Mouse (Mus musculus): ENCODE measurements around the gene Gpr87. TPM values are rescaled to one million over a fixed set of nuclear protein-coding genes. Genes with fewer than 3 reads are reported as not detected.

Gene Gpr87
- not detected in 2 replicates for polyA plus RNA-seq (2021; fragmentation: Nextera tagmentation)
- long read RNA-seq, experiment 1, result 0 reads
- long read RNA-seq, experiment 2, result 0 reads

GRCm38 (mm10) chr3:59194938-59195337 is at the start of gene Gpr87:
Gpr87 (minus strand) TSS chr3:59195104.

GRCm38 (mm10) chr3:59210727-59211126 is 15.8 kb upstream of the Gpr87 start, which contains the start of gene P2ry13:
P2ry13 (minus strand) TSS chr3:59210882.

GRCm38 (mm10) chr3:59153424-59153823 is 41.5 kb downstream of the Gpr87 start, which contains the start of gene P2ry14:
P2ry14 (minus strand) TSS chr3:59153618.

Other genes with a start within 250 kb of the Gpr87 start
- 2.9 and 5.0 TPM in 2 replicates for gene Med12l, start 189.3 kb downstream of the Gpr87 start, polyA plus RNA-seq (2021; fragmentation: Nextera tagmentation)
- 0.08 TPM in 1 of 2 replicates, not detected in the other for gene Gpr171, start 93.3 kb downstream of the Gpr87 start, polyA plus RNA-seq (2021; fragmentation: Nextera tagmentation)
- gene P2ry14, start 41.5 kb downstream of the Gpr87 start, polyA plus RNA-seq (2021; fragmentation: Nextera tagmentation), result 1.9 and 2.3 TPM in 2 replicates
- gene P2ry13, start 15.8 kb upstream of the Gpr87 start, polyA plus RNA-seq (2021; fragmentation: Nextera tagmentation), result 3.2 and 4.7 TPM in 2 replicates
- gene P2ry12, start 67.8 kb upstream of the Gpr87 start, polyA plus RNA-seq (2021; fragmentation: Nextera tagmentation), result 77.3 and 80.6 TPM in 2 replicates
- gene Igsf10, start 149.3 kb upstream of the Gpr87 start, polyA plus RNA-seq (2021; fragmentation: Nextera tagmentation), result 0.26 and 0.43 TPM in 2 replicates